Mouse (Mus musculus) urinary bladder, postnatal 4 days (tissue): ENCODE data around the gene Commd4.

ENCODE experiments used
- DNase-seq, 2 experiments: peaks; one replicate each; pipeline ENCODE4 v3.0.0; 2021 to 2022; ENCODE audit warnings: low spot score in 2 of 2

Gene Commd4

DNA sequence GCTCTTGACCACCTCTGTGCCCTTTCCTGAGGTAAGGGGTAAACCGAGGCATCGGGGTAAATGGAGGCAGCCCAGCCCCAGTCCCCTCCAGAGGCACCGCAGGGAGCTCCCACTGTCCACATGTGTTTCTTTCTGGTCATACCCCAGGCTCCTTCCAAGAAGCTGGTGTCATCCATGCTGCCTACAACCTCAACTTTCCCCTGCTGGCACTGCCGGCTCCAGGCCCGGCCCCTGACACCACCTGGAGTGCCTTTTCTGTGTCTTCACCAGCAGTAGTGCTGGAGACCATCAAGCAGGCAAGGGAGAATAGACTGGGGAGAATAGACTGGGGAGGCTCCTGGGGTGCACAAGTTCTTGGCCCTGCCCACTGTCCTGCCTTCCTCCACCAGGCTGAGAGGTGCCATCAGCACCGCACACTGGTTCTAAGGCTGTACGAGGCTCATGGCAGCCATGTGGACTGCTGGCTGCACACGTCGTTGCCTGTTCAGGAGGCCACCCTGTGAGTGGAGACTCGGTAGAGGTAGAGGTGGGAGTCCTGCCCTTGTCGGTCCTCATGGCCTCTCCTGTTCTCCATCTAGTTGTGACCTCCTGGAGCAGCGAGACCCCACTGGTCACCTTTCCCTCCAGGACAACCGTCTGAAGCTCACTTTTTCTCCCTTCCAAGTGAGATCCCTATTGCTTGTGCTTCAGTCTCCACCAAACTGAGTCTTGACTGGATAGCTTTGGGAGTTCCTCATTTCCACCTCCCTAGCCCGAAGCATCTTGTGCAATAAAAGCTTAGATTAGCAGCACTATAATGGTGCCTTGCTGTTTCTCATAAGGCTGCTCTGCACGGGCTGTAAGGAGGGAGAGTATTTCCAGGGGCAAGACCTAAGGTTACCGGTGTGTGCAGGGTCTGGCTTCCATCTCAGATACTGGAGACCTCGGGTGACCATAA, 16.4 kb downstream of the Commd4 start:
- DNase-seq = no peak

DNA sequence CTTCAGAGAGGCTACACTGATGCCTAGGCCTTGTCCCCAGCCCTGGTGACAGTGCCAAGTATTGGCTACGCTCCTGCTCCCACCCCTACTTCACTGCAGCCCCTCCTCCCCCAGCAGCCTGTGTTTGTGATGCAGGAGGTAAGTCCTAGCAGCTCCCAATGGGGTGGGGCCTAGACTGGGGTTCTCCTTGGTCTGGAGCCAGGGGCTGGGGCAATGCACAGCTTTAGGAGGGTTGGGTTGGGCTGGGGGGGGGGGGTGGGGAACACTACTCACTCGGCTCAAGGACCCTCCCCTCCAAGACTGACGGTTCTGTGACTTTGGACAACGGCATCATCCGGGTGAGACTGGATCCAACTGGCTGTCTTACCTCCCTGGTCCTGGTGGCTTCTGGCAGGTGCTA, 18.6 kb downstream of the Commd4 start:
- DNase-seq = no peak

DNA sequence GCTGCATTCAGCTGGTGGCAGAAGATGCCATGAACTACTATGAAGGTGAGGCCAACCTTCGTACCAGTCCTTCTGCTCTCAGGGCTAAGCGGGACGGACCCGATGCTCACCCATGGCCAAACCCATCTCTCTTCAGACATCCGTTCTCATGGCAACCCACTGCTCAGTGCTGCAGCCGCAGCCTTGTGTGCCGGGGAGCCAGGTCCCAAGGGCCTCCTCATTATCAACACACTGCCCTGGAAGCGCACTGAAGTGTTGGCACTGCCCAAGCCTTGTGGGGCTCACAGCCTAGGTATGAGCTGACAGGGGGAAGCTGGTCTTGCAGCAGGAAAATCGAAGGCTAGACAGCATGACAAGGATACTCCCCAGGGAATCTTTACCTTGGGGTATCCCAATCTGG, 19.0 kb downstream of the Commd4 start:
- no peak for DNase-seq

DNA sequence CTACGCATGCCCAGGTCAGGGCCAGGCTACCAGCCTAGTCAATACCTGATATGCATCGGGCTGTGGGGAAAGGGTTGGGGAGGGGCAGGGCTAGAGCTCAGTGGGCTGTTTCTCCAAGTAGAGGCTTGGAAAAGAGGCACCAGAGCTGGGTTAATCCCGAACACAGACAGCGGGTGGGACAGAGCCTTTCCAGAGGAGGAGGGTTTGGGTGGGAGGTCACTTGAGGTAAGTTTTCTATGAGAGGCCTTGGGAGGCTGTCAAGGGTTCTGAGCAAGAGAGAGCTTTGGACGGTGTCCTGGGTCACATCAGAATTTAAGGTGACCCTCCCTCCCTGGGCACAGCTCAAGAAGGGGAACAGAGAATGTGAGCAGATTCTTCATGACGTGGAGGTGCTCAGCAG, 19.6 kb downstream of the Commd4 start:
- no peak for DNase-seq

DNA sequence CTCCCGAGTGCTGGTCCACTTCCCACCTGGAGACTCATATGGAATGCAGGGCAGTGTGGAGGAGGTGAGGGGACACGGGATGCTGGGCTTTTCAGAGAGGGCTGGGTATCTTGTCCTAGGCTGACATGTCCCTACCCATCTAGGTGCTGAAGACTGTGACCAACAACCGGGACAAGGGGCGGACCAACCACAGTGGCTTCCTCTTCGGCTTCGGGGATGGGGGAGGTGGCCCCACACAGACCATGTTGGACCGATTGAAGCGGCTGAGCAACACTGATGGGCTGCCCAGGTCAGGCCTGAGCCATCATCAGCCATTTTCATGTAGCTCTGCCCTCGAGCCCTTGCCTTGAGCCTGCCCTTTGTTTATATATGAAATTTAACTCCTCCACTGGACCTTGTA, 20.4 kb downstream of the Commd4 start:
- no peak for DNase-seq

DNA sequence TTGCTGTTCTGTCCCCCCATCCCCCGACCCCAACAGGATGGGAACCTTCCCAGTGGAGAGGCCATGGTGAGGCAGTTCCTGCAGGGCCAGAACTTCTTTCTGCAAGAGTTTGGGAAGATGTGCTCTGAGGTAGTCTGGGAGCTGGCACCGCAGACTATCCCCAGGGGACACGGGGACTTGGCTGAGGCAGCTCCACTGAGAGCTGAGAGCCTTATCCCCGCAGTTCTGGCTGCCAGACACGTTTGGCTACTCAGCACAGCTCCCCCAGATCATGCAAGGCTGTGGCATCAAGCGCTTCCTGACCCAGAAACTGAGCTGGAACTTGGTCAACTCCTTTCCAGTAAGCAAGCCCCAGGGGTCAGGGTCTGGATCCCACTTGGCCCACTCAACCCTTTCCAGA, 20.9 kb downstream of the Commd4 start:
- no peak for DNase-seq

DNA sequence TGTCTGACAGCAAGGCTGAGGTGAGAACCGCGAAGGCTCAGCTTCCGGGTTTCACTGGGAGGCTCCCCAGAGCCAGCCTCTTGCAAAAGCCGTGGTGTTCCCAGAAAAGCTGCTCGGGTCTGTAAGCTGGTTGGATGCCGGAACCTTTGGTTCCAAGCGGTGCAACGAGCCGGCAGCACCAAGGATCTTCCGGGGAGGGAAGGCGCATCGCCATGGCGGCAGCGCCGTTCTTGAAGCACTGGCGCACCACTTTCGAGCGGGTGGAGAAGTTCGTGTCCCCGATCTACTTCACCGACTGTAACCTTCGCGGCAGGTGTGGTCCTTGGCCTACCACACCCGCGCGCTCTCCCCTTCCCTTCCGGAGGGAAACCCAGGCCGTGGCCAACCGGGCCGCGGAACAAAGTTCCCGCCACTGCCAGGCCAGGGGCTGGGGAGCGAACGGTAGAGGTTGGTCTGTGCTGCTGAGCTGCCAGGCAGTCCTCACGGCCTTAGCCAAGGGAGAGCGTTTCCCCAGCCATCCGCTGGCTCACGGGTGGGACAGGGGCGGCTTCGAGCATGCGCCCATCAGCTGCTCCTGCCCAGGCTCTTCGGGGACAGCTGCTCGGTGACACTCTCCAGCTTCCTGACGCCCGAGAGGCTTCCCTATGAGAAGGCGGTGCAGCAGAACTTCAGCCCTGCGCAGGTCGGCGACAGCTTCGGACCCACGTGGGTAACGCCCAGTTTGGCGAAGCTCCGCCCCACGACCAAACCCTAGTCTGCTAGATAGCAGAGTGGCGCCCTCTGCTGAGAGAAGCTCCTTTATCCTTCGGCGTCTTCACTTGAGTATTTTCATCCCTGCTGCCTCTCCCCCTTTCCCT, 27.3 kb downstream of the Commd4 start, which contains the start of gene Man2c1:
Gene Man2c1 (plus strand): TSS at position 114 of the 857 bp plus-strand sequence.
- DNase-seq = peak; percentile 89 to 93

DNA sequence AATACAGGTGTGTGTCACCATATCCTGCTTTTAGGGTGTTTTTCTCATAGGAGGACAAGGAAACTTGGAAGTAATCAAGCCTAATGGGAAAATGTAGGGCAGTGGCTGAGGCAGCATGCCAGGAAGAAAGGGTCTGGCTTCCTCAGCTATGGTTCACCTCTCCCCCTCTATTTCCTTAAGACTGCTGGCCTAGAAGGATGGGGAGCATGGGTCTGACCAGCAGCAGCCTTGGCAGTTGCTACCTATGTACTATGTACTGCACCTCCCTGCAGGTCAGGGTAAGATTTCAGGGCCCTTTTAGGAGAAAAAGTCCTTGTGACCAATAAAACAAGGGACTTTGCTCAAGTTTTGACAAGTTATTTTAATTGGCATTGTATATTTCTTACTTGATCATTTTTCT, 28.5 kb downstream of the Commd4 start:
- no peak for DNase-seq

DNA sequence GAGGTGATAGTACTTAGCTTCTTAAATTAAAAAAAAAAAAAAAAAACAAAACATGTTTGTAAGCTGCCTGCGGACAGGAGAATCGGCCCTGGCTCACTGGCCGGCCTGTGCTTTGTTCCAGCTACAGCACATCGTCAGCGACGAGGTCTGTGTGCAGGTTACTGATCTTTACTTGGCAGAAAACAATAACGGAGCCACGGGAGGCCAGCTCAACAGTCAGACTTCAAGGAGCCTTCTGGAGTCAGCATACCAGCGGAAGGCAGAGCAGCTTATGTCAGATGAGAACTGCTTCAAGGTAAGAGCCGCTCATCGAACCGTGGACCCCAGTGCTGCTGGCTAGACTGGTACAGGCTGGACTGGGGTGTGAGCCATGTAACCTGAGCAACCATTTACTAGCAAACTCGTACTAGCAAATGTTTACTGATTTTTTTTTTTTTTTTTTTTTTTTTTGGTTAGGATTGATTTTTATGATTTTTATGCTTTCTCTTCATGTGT, 40.8 kb downstream of the Commd4 start:
- no peak for DNase-seq
